Mouse (Mus musculus): Measurements from ENCODE around the gene Gatc.
"Not testable (repeated sequence)": the region's sequence is repeated elsewhere in the genome, so short reads cannot be mapped to it uniquely, and the experiment has no call there.

Gatc gene

GRCm38 (mm10) chr5:115340577-115341313 lies at the start of gene Gatc, which contains the start of gene Triap1:
TSS of gene Gatc (minus strand) at chr5:115341178.
TSS of gene Triap1 (plus strand) at chr5:115341225.
- peak; percentile 85 for DNase-seq

- not testable (repeated sequence) for DNase-seq
Measured at GRCm38 (mm10) chr5:115378882-115379281, 37.9 kb upstream of the Gatc start.

GRCm38 (mm10) chr5:115375436-115375835 lies 34.5 kb upstream of the Gatc start:
- no peak for DNase-seq

DNA sequence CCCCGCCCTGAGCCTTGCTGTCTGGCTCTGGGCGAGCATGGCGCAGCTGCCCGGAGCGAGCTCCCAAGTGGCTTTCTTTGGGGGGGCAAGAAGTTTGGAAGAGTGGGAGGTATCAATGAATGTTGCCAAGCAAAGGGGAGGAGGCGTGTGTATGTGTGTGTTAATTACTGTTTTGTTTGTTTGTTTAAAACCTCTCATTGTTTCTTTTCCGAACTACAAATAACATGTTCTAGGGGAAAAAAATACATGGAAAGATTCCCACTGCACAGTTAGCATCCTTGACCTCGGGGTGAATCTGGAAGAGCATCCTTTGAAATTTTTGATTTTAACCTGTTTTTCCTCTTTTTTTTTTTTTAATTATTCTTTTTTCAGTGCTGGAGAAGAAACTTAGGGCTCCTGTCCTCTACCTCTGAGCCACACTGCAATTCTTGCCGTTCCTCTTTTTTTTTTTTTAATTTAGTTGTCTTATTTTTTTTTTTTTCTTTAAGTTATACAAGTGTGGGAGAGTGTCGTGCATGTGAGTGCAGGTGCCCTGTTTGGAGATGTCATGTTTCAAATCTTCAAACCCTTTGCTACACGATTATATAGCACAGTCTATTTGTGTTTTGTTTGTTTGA lies 33.3 kb upstream of the Gatc start:
- DNase-seq = no peak

DNA sequence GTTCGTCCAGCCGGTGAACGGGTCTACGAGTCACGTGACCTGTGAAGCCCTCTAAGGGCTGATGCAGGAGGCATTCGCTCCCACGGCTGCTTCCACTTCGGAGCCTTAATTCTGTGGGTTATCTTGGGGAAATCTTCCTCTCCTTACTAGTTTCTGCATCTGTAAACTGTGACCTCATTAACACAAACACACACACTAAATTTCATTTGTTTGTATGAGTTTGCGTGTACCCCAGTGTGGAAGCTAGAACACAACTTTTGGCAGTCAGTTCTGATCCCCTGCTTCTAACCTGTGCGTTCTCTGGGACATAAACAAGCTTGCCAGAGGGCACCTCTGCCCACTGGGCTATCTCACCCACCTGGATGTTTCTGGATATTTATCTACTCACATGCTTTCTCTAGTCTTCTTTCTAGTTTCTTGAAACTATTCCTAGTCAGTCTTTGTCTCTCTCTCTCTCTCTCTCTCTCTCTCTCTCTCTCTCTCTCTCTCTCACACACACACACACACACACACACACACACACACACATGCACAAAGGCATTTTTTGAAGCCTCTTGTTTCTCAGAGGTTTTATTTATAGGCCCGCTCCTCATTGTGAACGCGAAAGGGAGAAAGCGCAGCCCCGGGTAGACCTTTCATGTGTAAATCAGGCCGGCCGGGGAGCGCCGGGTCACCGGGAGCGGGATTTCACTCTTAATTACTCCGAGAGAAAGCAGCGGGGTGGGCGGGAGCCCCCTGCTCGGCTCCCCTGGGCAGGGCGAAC lies 32.6 kb upstream of the Gatc start:
- no peak for DNase-seq

DNA sequence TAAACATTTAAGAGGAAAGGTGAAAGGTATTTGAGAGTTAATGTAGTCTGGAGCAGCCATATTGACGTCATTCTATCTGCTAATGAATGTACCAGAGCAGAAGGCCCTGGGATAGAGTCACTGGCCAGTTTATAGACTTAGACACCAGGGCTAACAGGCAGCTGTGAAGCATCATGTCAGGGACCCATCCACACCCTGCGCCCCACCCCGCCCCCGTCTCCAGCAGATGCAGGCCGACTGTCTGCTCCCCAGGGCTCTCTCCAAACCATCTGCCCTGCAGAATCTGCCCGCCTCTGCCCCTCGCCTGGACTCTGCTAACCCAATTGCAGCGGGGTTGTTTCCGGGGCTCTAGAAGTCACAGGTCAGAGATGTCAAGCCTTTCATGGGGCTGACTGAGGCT lies 30.8 kb upstream of the Gatc start:
- no peak for DNase-seq

GRCm38 (mm10) chr5:115364782-115365181 lies 23.8 kb upstream of the Gatc start:
- no peak for DNase-seq

- DNase-seq = no peak
Measured at GRCm38 (mm10) chr5:115362819-115363714, 22.1 kb upstream of the Gatc start.

GRCm38 (mm10) chr5:115362216-115362615 lies 21.2 kb upstream of the Gatc start:
- no peak for DNase-seq

GRCm38 (mm10) chr5:115359851-115360372 lies 18.9 kb upstream of the Gatc start:
- DNase-seq = no peak

- no peak for DNase-seq
Measured at GRCm38 (mm10) chr5:115359438-115359837, 18.5 kb upstream of the Gatc start.

DNA sequence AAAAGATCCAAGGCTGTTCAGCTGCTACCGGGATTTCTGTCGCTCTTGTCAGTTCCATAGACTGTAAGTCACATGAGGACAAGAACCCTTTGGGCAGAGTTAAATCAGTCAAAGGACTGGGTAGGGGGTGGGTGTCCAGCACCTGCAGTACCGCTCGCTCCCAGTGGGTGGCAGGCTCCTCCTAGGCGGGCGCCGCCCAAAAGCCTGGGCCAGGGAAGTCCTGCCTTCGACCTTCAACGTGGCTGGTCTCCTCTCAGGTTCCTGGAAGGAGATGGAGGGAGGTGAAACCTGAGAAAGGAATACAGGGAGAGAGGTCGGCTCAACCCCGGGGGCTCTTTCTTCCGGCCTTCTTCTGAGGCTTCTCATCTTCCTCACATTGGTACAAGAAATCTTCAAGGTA lies 17.9 kb upstream of the Gatc start:
- peak; percentile 66 for DNase-seq

DNA sequence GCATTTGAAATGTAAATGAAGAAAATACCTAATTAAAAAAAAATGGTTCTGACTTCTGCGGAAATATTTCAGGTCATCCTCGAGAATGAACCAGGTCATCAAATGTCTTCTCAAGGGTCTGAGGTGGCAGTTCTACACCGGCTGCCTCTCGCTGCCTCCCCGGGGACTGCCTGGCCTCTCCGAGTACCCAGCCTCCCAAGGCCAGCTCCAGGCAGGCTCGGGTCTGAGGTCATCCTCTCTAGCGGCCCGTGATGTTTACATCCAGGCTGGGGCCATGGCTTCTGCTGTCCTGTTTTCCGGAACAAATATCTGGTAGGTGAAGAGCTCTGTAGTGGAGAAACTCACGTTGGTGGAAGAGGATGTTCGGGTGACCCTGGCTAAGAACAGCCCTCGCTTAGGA lies 14.1 kb upstream of the Gatc start:
- no peak for DNase-seq

GRCm38 (mm10) chr5:115351348-115351747 lies 10.4 kb upstream of the Gatc start:
- no peak for DNase-seq

GRCm38 (mm10) chr5:115349225-115349555 lies 8.2 kb upstream of the Gatc start:
- DNase-seq = no peak

- peak; percentile 99 for DNase-seq
Measured at GRCm38 (mm10) chr5:115348546-115349224, 7.7 kb upstream of the Gatc start, which contains the start of gene Cox6a1. TSS of gene Cox6a1 (minus strand) at chr5:115348981.

DNA sequence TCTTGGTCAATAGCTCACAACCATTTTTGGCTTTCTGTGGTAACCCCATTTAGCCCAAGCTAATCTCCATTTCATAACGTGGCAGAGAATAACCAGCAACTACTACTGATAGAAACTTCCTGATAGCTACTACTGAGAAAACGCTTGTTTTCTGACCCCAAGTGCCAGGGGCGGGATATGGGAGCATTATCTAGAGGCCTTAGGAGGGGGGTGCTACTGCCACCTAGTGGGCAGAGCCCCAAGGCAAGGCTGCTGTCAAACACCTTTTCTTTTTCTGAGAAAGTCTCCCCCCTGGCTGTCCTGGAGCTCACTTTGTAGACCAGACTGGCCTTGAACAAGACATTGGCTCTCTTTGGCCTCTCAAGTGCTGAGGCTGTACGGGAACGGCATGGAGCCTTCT lies 6.6 kb upstream of the Gatc start:
- peak; percentile 74 for DNase-seq

- DNase-seq = no peak
Measured at GRCm38 (mm10) chr5:115341314-115342165, 562 bp upstream of the Gatc start.

GRCm38 (mm10) chr5:115340007-115340406 lies 971 bp downstream of the Gatc start:
- no peak for DNase-seq

DNA sequence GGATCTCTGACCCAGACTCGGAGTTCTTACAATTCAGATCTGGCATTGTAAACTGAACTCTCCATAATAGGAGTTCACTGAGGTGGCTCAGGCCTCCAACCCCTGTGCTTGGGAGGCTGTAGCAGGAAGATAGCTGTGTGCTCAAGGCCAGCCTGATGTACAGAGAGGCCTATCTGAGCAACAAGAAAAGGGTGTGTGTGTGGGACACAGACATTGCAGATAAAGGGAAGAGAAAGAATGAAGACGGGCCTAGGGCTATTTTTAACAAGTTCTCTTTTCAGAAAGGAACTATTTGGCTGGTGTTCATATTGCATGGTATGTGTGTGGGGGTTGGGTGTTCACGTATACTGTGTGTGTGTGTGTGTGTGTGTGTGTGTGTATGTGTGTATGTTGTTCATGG lies 7.4 kb downstream of the Gatc start:
- DNase-seq = no peak

DNA sequence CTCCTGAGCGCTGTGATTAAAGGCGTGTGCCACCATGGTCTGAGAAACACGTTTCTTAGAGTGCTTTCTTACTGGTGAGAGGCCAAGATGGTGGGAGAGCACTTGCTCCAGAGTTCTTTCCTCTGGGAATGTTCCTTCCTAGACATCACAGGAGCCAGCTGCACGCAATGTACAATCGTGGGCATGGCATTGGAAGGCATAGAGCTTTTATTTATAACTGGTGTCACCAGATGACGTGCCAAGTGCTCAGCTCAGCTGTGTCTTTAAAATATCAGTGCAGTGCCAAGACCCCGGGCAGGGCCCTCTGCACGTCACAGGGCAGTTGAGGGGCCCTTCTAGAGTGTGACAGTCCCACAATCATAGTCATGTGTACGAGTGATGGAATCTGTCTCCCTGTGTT lies 10.0 kb downstream of the Gatc start:
- DNase-seq = no peak
